Mouse (Mus musculus): ENCODE data around the gene Pdzd3. TPM values are rescaled to one million over a fixed set of nuclear protein-coding genes. Genes with fewer than 3 reads are reported as not detected.
"Not testable (repeated sequence)": the region's sequence is repeated elsewhere in the genome, so short reads cannot be mapped to it uniquely, and the experiment has no call there.

Gene Pdzd3
- total RNA-seq (2017): 1.0 and 1.6 TPM in 2 replicates

GRCm38 (mm10) chr9:44251314-44251713 is at the start of gene Pdzd3:
Pdzd3 (minus strand) TSS chr9:44251471.
- no peak for ATAC-seq (ENCODE audit: extremely low read depth, insufficient number of reproducible peaks, low FRiP score, poor library complexity, severe bottlenecking)

GRCm38 (mm10) chr9:44300001-44300400 is 48.7 kb upstream of the Pdzd3 start:
- ATAC-seq (ENCODE audit: extremely low read depth, insufficient number of reproducible peaks, low FRiP score, poor library complexity, severe bottlenecking): not testable (repeated sequence)

GRCm38 (mm10) chr9:44292490-44292889 is 41.2 kb upstream of the Pdzd3 start:
- ATAC-seq (ENCODE audit: extremely low read depth, insufficient number of reproducible peaks, low FRiP score, poor library complexity, severe bottlenecking): no peak

GRCm38 (mm10) chr9:44288959-44289291 is 37.7 kb upstream of the Pdzd3 start:
- ATAC-seq (ENCODE audit: extremely low read depth, insufficient number of reproducible peaks, low FRiP score, poor library complexity, severe bottlenecking): no peak

- no peak for ATAC-seq (ENCODE audit: extremely low read depth, insufficient number of reproducible peaks, low FRiP score, poor library complexity, severe bottlenecking)
Measured at GRCm38 (mm10) chr9:44288076-44288958, 37.0 kb upstream of the Pdzd3 start, which contains the start of gene Abcg4. Abcg4 (minus strand) TSS chr9:44288615.

GRCm38 (mm10) chr9:44287401-44288075 is 36.3 kb upstream of the Pdzd3 start:
- no peak for ATAC-seq (ENCODE audit: extremely low read depth, insufficient number of reproducible peaks, low FRiP score, poor library complexity, severe bottlenecking)

- 0 out of 2 replicates have a peak, but pooled peaks have one; percentile 6 for ATAC-seq (ENCODE audit: extremely low read depth, insufficient number of reproducible peaks, low FRiP score, poor library complexity, severe bottlenecking)
Measured at GRCm38 (mm10) chr9:44287003-44287400, 35.7 kb upstream of the Pdzd3 start.

GRCm38 (mm10) chr9:44286256-44286850 is 35.1 kb upstream of the Pdzd3 start:
- no peak for ATAC-seq (ENCODE audit: extremely low read depth, insufficient number of reproducible peaks, low FRiP score, poor library complexity, severe bottlenecking)

GRCm38 (mm10) chr9:44283183-44283582 is 31.9 kb upstream of the Pdzd3 start:
- ATAC-seq (ENCODE audit: extremely low read depth, insufficient number of reproducible peaks, low FRiP score, poor library complexity, severe bottlenecking): no peak

- no peak for ATAC-seq (ENCODE audit: extremely low read depth, insufficient number of reproducible peaks, low FRiP score, poor library complexity, severe bottlenecking)
Measured at GRCm38 (mm10) chr9:44269973-44270372, 18.7 kb upstream of the Pdzd3 start.

- ATAC-seq (ENCODE audit: extremely low read depth, insufficient number of reproducible peaks, low FRiP score, poor library complexity, severe bottlenecking): no peak
Measured at GRCm38 (mm10) chr9:44269077-44269476, 17.8 kb upstream of the Pdzd3 start.

GRCm38 (mm10) chr9:44268432-44268831 is 17.2 kb upstream of the Pdzd3 start, which contains the start of gene Nlrx1:
Nlrx1 (minus strand) TSS chr9:44268599.
- ATAC-seq (ENCODE audit: extremely low read depth, insufficient number of reproducible peaks, low FRiP score, poor library complexity, severe bottlenecking): peak; percentile 25; the same call in 1 of the 2 replicates

- peak; percentile 80 for ATAC-seq (ENCODE audit: extremely low read depth, insufficient number of reproducible peaks, low FRiP score, poor library complexity, severe bottlenecking)
Measured at GRCm38 (mm10) chr9:44268027-44268360, 16.7 kb upstream of the Pdzd3 start.

GRCm38 (mm10) chr9:44267319-44268026 is 16.2 kb upstream of the Pdzd3 start:
- ATAC-seq (ENCODE audit: extremely low read depth, insufficient number of reproducible peaks, low FRiP score, poor library complexity, severe bottlenecking): 0 out of 2 replicates have a peak, but pooled peaks have one; percentile 4

- ATAC-seq (ENCODE audit: extremely low read depth, insufficient number of reproducible peaks, low FRiP score, poor library complexity, severe bottlenecking): no peak
Measured at GRCm38 (mm10) chr9:44266478-44267226, 15.4 kb upstream of the Pdzd3 start.

GRCm38 (mm10) chr9:44261388-44261787 is 10.1 kb upstream of the Pdzd3 start:
- ATAC-seq (ENCODE audit: extremely low read depth, insufficient number of reproducible peaks, low FRiP score, poor library complexity, severe bottlenecking): no peak

GRCm38 (mm10) chr9:44259014-44259413 is 7.7 kb upstream of the Pdzd3 start:
- ATAC-seq (ENCODE audit: extremely low read depth, insufficient number of reproducible peaks, low FRiP score, poor library complexity, severe bottlenecking): no peak

GRCm38 (mm10) chr9:44256213-44256612 is 4.9 kb upstream of the Pdzd3 start:
- ATAC-seq (ENCODE audit: extremely low read depth, insufficient number of reproducible peaks, low FRiP score, poor library complexity, severe bottlenecking): no peak
